Mouse (Mus musculus): ENCODE results near the gene Med24.

- TF ChIP-seq CTCF (IDR thresholded peaks at IDR 0.05; ENCODE audit: extremely low read depth, insufficient read depth, low read length) (no peak), POLR2A (IDR thresholded peaks at IDR 0.05; ENCODE audit: extremely low read depth, insufficient read depth, low read length) (peak; percentile 47; the same call in 1 of the 2 replicates)
Measured at GRCm38 (mm10) chr11:98769007-98769954, 40.0 kb upstream of the Med24 start.
